Mouse (Mus musculus): ENCODE measurements around the gene Atg16l1.

Gene Atg16l1

GRCm38 (mm10) chr1:87755641-87756470 is at the start of gene Atg16l1:
Gene Atg16l1 (plus strand): TSS chr1:87755870.
- peak; percentile 97 to 98 for DNase-seq (ENCODE audit: low spot score in 2 of 2)

- DNase-seq (ENCODE audit: low spot score in 2 of 2): no peak
These were observed 49.3 kb upstream of the Atg16l1 start for GRCm38 (mm10) chr1:87706361-87706760.

- peak; percentile 66 to 74 for DNase-seq (ENCODE audit: low spot score in 2 of 2)
These were observed 46.6 kb upstream of the Atg16l1 start for GRCm38 (mm10) chr1:87709020-87709419.

GRCm38 (mm10) chr1:87709661-87710270 is 45.9 kb upstream of the Atg16l1 start:
- DNase-seq (ENCODE audit: low spot score in 2 of 2): no peak

GRCm38 (mm10) chr1:87711938-87712613 is 43.6 kb upstream of the Atg16l1 start:
- no peak for DNase-seq (ENCODE audit: low spot score in 2 of 2)

- no peak for DNase-seq (ENCODE audit: low spot score in 2 of 2)
These were observed 43.1 kb upstream of the Atg16l1 start for GRCm38 (mm10) chr1:87712614-87712971.

- peak; percentile 67 to 69 for DNase-seq (ENCODE audit: low spot score in 2 of 2)
These were observed 34.3 kb upstream of the Atg16l1 start for GRCm38 (mm10) chr1:87721382-87721781.

- DNase-seq (ENCODE audit: low spot score in 2 of 2): no peak
These were observed 33.6 kb upstream of the Atg16l1 start for GRCm38 (mm10) chr1:87722081-87722480.

GRCm38 (mm10) chr1:87723351-87723750 is 32.3 kb upstream of the Atg16l1 start:
- DNase-seq (ENCODE audit: low spot score in 2 of 2): no peak

- no peak for DNase-seq (ENCODE audit: low spot score in 2 of 2)
These were observed 26.6 kb upstream of the Atg16l1 start for GRCm38 (mm10) chr1:87729070-87729469.

GRCm38 (mm10) chr1:87729850-87730249 is 25.8 kb upstream of the Atg16l1 start:
- DNase-seq (ENCODE audit: low spot score in 2 of 2): no peak

- DNase-seq (ENCODE audit: low spot score in 2 of 2): no peak
These were observed 25.4 kb upstream of the Atg16l1 start for GRCm38 (mm10) chr1:87730271-87730670.

- peak; percentile 50 to 58 for DNase-seq (ENCODE audit: low spot score in 2 of 2)
These were observed 22.5 kb upstream of the Atg16l1 start for GRCm38 (mm10) chr1:87733212-87733611.

- peak; percentile 41 to 46 for DNase-seq (ENCODE audit: low spot score in 2 of 2)
These were observed 21.5 kb upstream of the Atg16l1 start for GRCm38 (mm10) chr1:87734153-87734552.

- DNase-seq (ENCODE audit: low spot score in 2 of 2): peak in 1 of 2 experiments; percentile 48
These were observed 14.9 kb upstream of the Atg16l1 start for GRCm38 (mm10) chr1:87740584-87741290.

GRCm38 (mm10) chr1:87749360-87749973 is 6.2 kb upstream of the Atg16l1 start:
- no peak for DNase-seq (ENCODE audit: low spot score in 2 of 2)

- DNase-seq (ENCODE audit: low spot score in 2 of 2): no peak
These were observed 8.2 kb downstream of the Atg16l1 start for GRCm38 (mm10) chr1:87763821-87764220.

- DNase-seq (ENCODE audit: low spot score in 2 of 2): no peak
These were observed 10.1 kb downstream of the Atg16l1 start for GRCm38 (mm10) chr1:87765741-87766140.

GRCm38 (mm10) chr1:87766233-87766632 is 10.6 kb downstream of the Atg16l1 start:
- DNase-seq (ENCODE audit: low spot score in 2 of 2): peak in 1 of 2 experiments; percentile 28

- no peak for DNase-seq (ENCODE audit: low spot score in 2 of 2)
These were observed 13.6 kb downstream of the Atg16l1 start for GRCm38 (mm10) chr1:87769263-87769662.

GRCm38 (mm10) chr1:87770486-87770885 is 14.8 kb downstream of the Atg16l1 start:
- no peak for DNase-seq (ENCODE audit: low spot score in 2 of 2)

Measured in right cerebral cortex, adult 2 months (tissue).